Mouse (Mus musculus): ENCODE data around the gene Gm42906. TPM values are rescaled to one million over a fixed set of nuclear protein-coding genes. Genes with fewer than 3 reads are reported as not detected.
A peak's percentile ranks its signal among the peaks of the same experiment; 100 is the strongest.

Gm42906 gene
- polyA plus RNA-seq, 1 experiment from 2014 or later: not detected

- 9% methylated on average over 1 of the region's 1 CpGs for WGBS
- ATAC-seq (ENCODE audit: insufficient number of reproducible peaks, insufficient read depth, low FRiP score, low read depth): no peak
- no peak overlapping the region for H3K9ac ChIP-seq (ENCODE audit: low read length)
Measured at GRCm38 (mm10) chr5:151416988-151417387, 11.0 kb downstream of the Gm42906 start.

GRCm38 (mm10) chr5:151413617-151414016 is 14.3 kb downstream of the Gm42906 start:
- Histone ChIP-seq H3K36me3 (ENCODE audit: control insufficient read depth, insufficient read depth, low read length) (no peaks in the 10 kb centered on the region), H3K4me3 (ENCODE audit: control insufficient read depth in 1 of 2, insufficient read depth in 1 of 2, low read depth in 1 of 2, low read length in 2 of 2) (no peak overlapping the region), H3K4me2 (ENCODE audit: low read length) (no peak overlapping the region), H3K4me1 (ENCODE audit: control insufficient read depth in 2 of 2, insufficient read depth in 2 of 2, low read length in 2 of 2) (peaks cover 0 to 14% of the 10 kb centered on the region in 2 experiments; a peak in 3 of 4 replicates), H3K27ac (replicated peaks in 1 of 2; ENCODE audit: control insufficient read depth in 1 of 2, insufficient read depth in 1 of 2, low read depth in 2 of 2, low read length in 2 of 2) (no peak overlapping the region), H3K9ac (ENCODE audit: low read length) (no peak overlapping the region), H3K27me3 (ENCODE audit: control insufficient read depth, insufficient read depth, low read length) (no peaks in the 10 kb centered on the region), H3K9me3 (ENCODE audit: control insufficient read depth, low read length) (no peaks in the 10 kb centered on the region)
- ATAC-seq (ENCODE audit: insufficient number of reproducible peaks, insufficient read depth, low FRiP score, low read depth): no peak
- WGBS: 22% methylated on average over 3 of the region's 3 CpGs

More at GRCm38 (mm10) chr5:151416988-151417387, 11.0 kb downstream of the Gm42906 start:
- Histone ChIP-seq H3K4me3 (ENCODE audit: control insufficient read depth in 1 of 2, insufficient read depth in 1 of 2, low read depth in 1 of 2, low read length in 2 of 2) (no peak overlapping the region), H3K36me3 (ENCODE audit: control insufficient read depth, insufficient read depth, low read length) (no peaks in the 10 kb centered on the region), H3K27me3 (ENCODE audit: control insufficient read depth, insufficient read depth, low read length) (no peaks in the 10 kb centered on the region), H3K4me2 (ENCODE audit: low read length) (no peak overlapping the region), H3K4me1 (ENCODE audit: control insufficient read depth in 2 of 2, insufficient read depth in 2 of 2, low read length in 2 of 2) (peaks cover 2 to 17% of the 10 kb centered on the region in 2 experiments), H3K27ac (replicated peaks in 1 of 2; ENCODE audit: control insufficient read depth in 1 of 2, insufficient read depth in 1 of 2, low read depth in 2 of 2, low read length in 2 of 2) (no peak overlapping the region), H3K9me3 (ENCODE audit: control insufficient read depth, low read length) (no peaks in the 10 kb centered on the region)

DNA sequence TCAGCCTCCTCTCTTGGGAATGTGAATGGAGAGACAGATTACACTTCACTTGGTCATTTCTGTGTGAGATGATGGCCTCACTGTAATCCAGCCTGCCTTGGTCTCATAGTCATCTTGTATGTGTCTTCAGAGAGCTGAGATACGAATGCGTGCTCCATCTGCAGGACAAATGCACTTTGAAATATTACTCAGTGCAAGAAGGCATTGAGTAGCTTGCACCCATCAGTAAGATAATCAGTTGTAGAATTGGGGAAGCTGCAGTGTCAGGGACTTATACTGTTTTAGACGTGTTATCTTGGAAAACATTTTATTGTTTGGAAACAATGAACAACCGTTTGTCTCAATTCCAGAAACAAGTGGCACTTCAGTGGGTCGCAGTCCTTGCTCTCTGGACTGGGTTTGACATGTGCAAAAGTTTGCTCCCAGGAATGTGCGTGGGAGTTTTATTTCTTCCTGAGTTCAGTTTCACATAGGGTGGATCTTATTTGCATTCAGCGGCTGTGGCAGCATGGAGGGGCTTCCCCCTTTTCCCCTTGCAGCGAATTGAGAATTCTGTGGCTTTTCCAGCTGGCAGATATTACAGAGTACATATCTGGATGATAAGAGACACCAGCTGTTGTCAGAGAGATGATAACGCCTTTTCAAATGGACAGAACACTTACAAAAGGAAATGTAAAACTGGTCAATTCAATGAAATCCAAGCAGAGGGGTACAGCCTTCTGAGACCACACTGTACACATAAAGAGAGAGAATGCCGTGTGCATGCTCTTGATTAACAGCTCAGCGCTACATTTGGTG is 15.1 kb downstream of the Gm42906 start:
- H3K4me1 ChIP-seq (ENCODE audit: control insufficient read depth in 2 of 2, insufficient read depth in 2 of 2, low read length in 2 of 2): peaks cover 0 to 14% of the 10 kb centered on the region in 2 experiments; a peak in 3 of 4 replicates
- H3K4me2 ChIP-seq (ENCODE audit: low read length): no peak overlapping the region; the same call in 1 of the 2 replicates
- H3K4me3 ChIP-seq (ENCODE audit: control insufficient read depth in 1 of 2, insufficient read depth in 1 of 2, low read depth in 1 of 2, low read length in 2 of 2): no peak overlapping the region
- no peaks in the 10 kb centered on the region for H3K9me3 ChIP-seq (ENCODE audit: control insufficient read depth, low read length)
- no peaks in the 10 kb centered on the region for H3K36me3 ChIP-seq (ENCODE audit: control insufficient read depth, insufficient read depth, low read length)
- H3K27me3 ChIP-seq (ENCODE audit: control insufficient read depth, insufficient read depth, low read length): no peaks in the 10 kb centered on the region
- WGBS: 38% methylated on average over 11 of the region's 11 CpGs
- no peak overlapping the region for H3K9ac ChIP-seq (ENCODE audit: low read length)
- no peak for ATAC-seq (ENCODE audit: insufficient number of reproducible peaks, insufficient read depth, low FRiP score, low read depth)
- H3K27ac ChIP-seq (replicated peaks in 1 of 2; ENCODE audit: control insufficient read depth in 1 of 2, insufficient read depth in 1 of 2, low read depth in 2 of 2, low read length in 2 of 2): peak overlapping the region in 1 of 2 experiments; percentile 11; a peak in 1 of 4 replicates

- H3K4me2 ChIP-seq (ENCODE audit: low read length): no peak overlapping the region
- no peak overlapping the region for H3K9ac ChIP-seq (ENCODE audit: low read length)
- H3K4me1 ChIP-seq (ENCODE audit: control insufficient read depth in 2 of 2, insufficient read depth in 2 of 2, low read length in 2 of 2): peaks cover 0 to 12% of the 10 kb centered on the region in 2 experiments; a peak in 3 of 4 replicates
- no peaks in the 10 kb centered on the region for H3K36me3 ChIP-seq (ENCODE audit: control insufficient read depth, insufficient read depth, low read length)
- ATAC-seq (ENCODE audit: insufficient number of reproducible peaks, insufficient read depth, low FRiP score, low read depth): no peak
- no peak overlapping the region for H3K27ac ChIP-seq (replicated peaks in 1 of 2; ENCODE audit: control insufficient read depth in 1 of 2, insufficient read depth in 1 of 2, low read depth in 2 of 2, low read length in 2 of 2)
- H3K9me3 ChIP-seq (ENCODE audit: control insufficient read depth, low read length): no peaks in the 10 kb centered on the region
- no peaks in the 10 kb centered on the region for H3K27me3 ChIP-seq (ENCODE audit: control insufficient read depth, insufficient read depth, low read length)
- no peak overlapping the region for H3K4me3 ChIP-seq (ENCODE audit: control insufficient read depth in 1 of 2, insufficient read depth in 1 of 2, low read depth in 1 of 2, low read length in 2 of 2)
- 67% methylated on average over 3 of the region's 3 CpGs for WGBS
Measured at GRCm38 (mm10) chr5:151410006-151410405, 18.0 kb downstream of the Gm42906 start.

GRCm38 (mm10) chr5:151409282-151409681 is 18.7 kb downstream of the Gm42906 start:
- Histone ChIP-seq H3K4me2 (ENCODE audit: low read length) (no peak overlapping the region), H3K9me3 (ENCODE audit: control insufficient read depth, low read length) (no peaks in the 10 kb centered on the region), H3K27me3 (ENCODE audit: control insufficient read depth, insufficient read depth, low read length) (no peaks in the 10 kb centered on the region), H3K4me1 (ENCODE audit: control insufficient read depth in 2 of 2, insufficient read depth in 2 of 2, low read length in 2 of 2) (peaks cover 0 to 12% of the 10 kb centered on the region in 2 experiments; a peak in 3 of 4 replicates), H3K36me3 (ENCODE audit: control insufficient read depth, insufficient read depth, low read length) (no peaks in the 10 kb centered on the region), H3K9ac (ENCODE audit: low read length) (no peak overlapping the region), H3K4me3 (ENCODE audit: control insufficient read depth in 1 of 2, insufficient read depth in 1 of 2, low read depth in 1 of 2, low read length in 2 of 2) (no peak overlapping the region), H3K27ac (replicated peaks in 1 of 2; ENCODE audit: control insufficient read depth in 1 of 2, insufficient read depth in 1 of 2, low read depth in 2 of 2, low read length in 2 of 2) (no peak overlapping the region)
- ATAC-seq (ENCODE audit: insufficient number of reproducible peaks, insufficient read depth, low FRiP score, low read depth): no peak
- WGBS: 55% methylated on average over 1 of the region's 1 CpGs

DNA sequence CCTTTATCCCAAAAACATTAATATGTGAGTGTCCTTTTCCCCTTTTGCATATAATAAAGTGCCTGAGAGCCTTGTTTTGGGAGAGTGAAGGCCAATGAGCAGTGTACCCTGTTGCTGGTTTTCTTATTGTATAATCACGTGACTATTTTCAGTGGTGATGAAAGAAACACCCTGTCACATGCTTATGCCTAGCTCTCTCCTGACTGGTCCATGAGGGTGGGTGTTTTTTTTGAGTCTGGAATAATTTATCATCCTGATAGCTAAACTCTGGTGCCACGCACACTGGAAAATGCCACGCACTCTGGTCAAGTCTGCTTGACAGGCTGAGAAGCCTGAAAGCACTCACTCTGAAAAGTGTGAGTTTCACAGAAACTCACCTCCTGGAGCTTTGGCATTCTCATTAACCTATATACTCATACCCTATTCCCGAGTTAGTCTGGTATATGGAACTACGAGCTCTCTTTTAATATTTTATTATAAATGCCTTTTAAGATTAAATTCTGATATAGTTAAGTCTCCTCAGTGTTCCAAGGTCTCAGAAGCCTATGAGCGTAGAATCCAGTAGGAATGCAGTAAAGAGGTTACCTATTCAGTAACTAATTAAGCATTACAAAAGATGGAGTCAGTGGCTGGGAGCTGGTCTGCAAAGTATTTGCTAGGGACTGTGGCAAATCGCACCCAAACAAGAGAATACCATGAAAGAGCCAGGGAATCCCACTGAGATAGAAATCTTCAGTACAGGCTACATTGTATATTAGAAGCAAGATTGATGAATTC is 19.7 kb downstream of the Gm42906 start:
- Histone ChIP-seq H3K4me1 (ENCODE audit: control insufficient read depth in 2 of 2, insufficient read depth in 2 of 2, low read length in 2 of 2) (peaks cover 0 to 8% of the 10 kb centered on the region in 2 experiments; a peak in 3 of 4 replicates), H3K27ac (replicated peaks in 1 of 2; ENCODE audit: control insufficient read depth in 1 of 2, insufficient read depth in 1 of 2, low read depth in 2 of 2, low read length in 2 of 2) (no peak overlapping the region), H3K4me3 (ENCODE audit: control insufficient read depth in 1 of 2, insufficient read depth in 1 of 2, low read depth in 1 of 2, low read length in 2 of 2) (no peak overlapping the region), H3K36me3 (ENCODE audit: control insufficient read depth, insufficient read depth, low read length) (no peaks in the 10 kb centered on the region), H3K27me3 (ENCODE audit: control insufficient read depth, insufficient read depth, low read length) (no peaks in the 10 kb centered on the region), H3K9me3 (ENCODE audit: control insufficient read depth, low read length) (no peaks in the 10 kb centered on the region), H3K9ac (ENCODE audit: low read length) (no peak overlapping the region), H3K4me2 (ENCODE audit: low read length) (no peak overlapping the region)
- WGBS: 53% methylated on average over 7 of the region's 7 CpGs
- no peak for ATAC-seq (ENCODE audit: insufficient number of reproducible peaks, insufficient read depth, low FRiP score, low read depth)

DNA sequence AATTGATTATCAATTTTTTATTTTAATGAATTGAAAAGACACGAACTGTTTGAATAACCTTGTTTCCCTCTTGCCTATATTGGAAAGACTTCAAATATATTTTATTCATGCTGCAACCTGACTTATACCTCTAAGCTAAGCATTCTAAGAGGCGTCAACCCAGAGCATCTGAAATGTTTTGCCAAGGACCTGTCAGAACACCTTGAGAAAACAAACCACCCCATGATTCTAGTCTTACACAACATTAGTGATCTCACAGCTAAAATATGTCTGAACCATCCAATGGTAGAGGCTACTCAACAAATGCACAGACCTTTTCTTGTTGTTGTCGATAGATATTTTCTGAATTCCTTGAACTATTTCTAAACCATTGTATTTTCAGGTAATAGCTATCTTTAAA is 20.5 kb downstream of the Gm42906 start:
- no peaks in the 10 kb centered on the region for H3K36me3 ChIP-seq (ENCODE audit: control insufficient read depth, insufficient read depth, low read length)
- 80% methylated on average over 3 of the region's 3 CpGs for WGBS
- no peak overlapping the region for H3K4me3 ChIP-seq (ENCODE audit: control insufficient read depth in 1 of 2, insufficient read depth in 1 of 2, low read depth in 1 of 2, low read length in 2 of 2)
- H3K27ac ChIP-seq (replicated peaks in 1 of 2; ENCODE audit: control insufficient read depth in 1 of 2, insufficient read depth in 1 of 2, low read depth in 2 of 2, low read length in 2 of 2): no peak overlapping the region
- no peak for ATAC-seq (ENCODE audit: insufficient number of reproducible peaks, insufficient read depth, low FRiP score, low read depth)
- H3K9ac ChIP-seq (ENCODE audit: low read length): no peak overlapping the region
- H3K9me3 ChIP-seq (ENCODE audit: control insufficient read depth, low read length): no peaks in the 10 kb centered on the region
- no peaks in the 10 kb centered on the region for H3K27me3 ChIP-seq (ENCODE audit: control insufficient read depth, insufficient read depth, low read length)
- no peaks in the 10 kb centered on the region for H3K4me1 ChIP-seq (ENCODE audit: control insufficient read depth in 2 of 2, insufficient read depth in 2 of 2, low read length in 2 of 2)
- H3K4me2 ChIP-seq (ENCODE audit: low read length): no peak overlapping the region
